Mouse (Mus musculus) liver, embryonic 14.5 days (tissue): ENCODE data around the gene Paxip1. TPM values are rescaled to one million over a fixed set of nuclear protein-coding genes. Genes with fewer than 3 reads are reported as not detected.

Source experiments
- ATAC-seq: fragments of 200-750 bp; cut with Nextera tagmentation; 2 replicates; pipeline ENCODE4 v1.8.0; 2017; ENCODE audit warnings: moderate number of reproducible peaks, mild to moderate bottlenecking, moderate library complexity; ENCODE audit not compliant: insufficient read depth
- DNase-seq, 3 experiments: peaks; one replicate each; pipeline ENCODE4 v3.0.0-alpha.2; 2012 to 2013; ENCODE audit warnings: low read depth in 3 of 3, low spot score in 3 of 3
- H3K27ac ChIP-seq: fragments of 300-500 bp; sonication (generic); 2 replicates; pipeline ENCODE4 v1.5.1; 2014; ENCODE audit warnings: moderate library complexity, mild to moderate bottlenecking, control low read depth, inconsistent platforms
- H3K27me3 ChIP-seq: fragments of 300-500 bp; sonication (generic); 2 replicates; pipeline ENCODE4 v1.6.1; 2014; ENCODE audit warnings: mild to moderate bottlenecking, low read length, moderate library complexity; ENCODE audit not compliant: control insufficient read depth, insufficient read depth
- H3K36me3 ChIP-seq: fragments of 300-500 bp; sonication (generic); replicated peaks from 2 replicates; pipeline ENCODE4 v1.6.1; 2014; ENCODE audit warnings: low read depth; ENCODE audit not compliant: control insufficient read depth, insufficient read depth
- H3K4me1 ChIP-seq, 2 experiments: fragments of 200-500 bp in 1 of 2; fragments of 300-500 bp in 1 of 2; sonication (generic) in 1 of 2; replicated peaks; 2 replicates each; pipeline ENCODE4 v1.6.1; 2012 to 2014; ENCODE audit warnings: antibody characterized with exemption in 1 of 2, inconsistent platforms in 1 of 2, low read length in 1 of 2; ENCODE audit not compliant: control insufficient read depth in 2 of 2, insufficient read depth in 2 of 2
- H3K4me2 ChIP-seq: fragments of 300-500 bp; sonication (generic); 2 replicates; pipeline ENCODE4 v1.6.1; 2014; ENCODE audit warnings: low read depth, mild to moderate bottlenecking, control low read depth, moderate library complexity
- H3K4me3 ChIP-seq, 2 experiments: fragments of 200-500 bp in 1 of 2; fragments of 300-500 bp in 1 of 2; sonication (generic) in 1 of 2; 2 replicates each; pipeline ENCODE4 v1.5.1; 2012 to 2014; ENCODE audit warnings: low read depth in 2 of 2, low read length in 2 of 2, mild to moderate bottlenecking in 2 of 2, control low read depth in 1 of 2, inconsistent platforms in 1 of 2, moderate library complexity in 1 of 2; ENCODE audit not compliant: insufficient read depth in 1 of 2
- H3K9ac ChIP-seq: fragments of 300-500 bp; sonication (generic); replicated peaks from 2 replicates; pipeline ENCODE4 v1.6.1; 2014; ENCODE audit warnings: mild to moderate bottlenecking, control low read depth, moderate library complexity
- H3K9me3 ChIP-seq: fragments of 300-500 bp; sonication (generic); 2 replicates; pipeline ENCODE4 v1.6.1; 2016; ENCODE audit warnings: low read length, mixed read lengths; ENCODE audit not compliant: control insufficient read depth
- CTCF ChIP-seq: IDR thresholded peaks from 2 replicates; pipeline ENCODE4 v1.5.1; 2016; ENCODE audit warnings: antibody characterized with exemption, low read depth, control low read depth
- EP300 ChIP-seq: IDR thresholded peaks from 2 replicates; pipeline ENCODE4 v1.6.1; 2016; ENCODE audit warnings: antibody characterized with exemption, low read depth
- WGBS: fragments of 180-500 bp; shearing (Covaris S2); extraction: QIAGEN DNeasy Blood & Tissue Kit; methylation state at CpG from one replicate; pipeline ENCODE4 v1.1.7; 2014; ENCODE audit not compliant: insufficient replicate concordance; 5-methylcytosine and 5-hydroxymethylcytosine counted together
- polyA plus RNA-seq, 2 experiments: library from polyadenylated mRNA; depleted of rRNA in 1 of 2; stranded (reverse) in 1 of 2; unstranded in 1 of 2; fragments of >200 nt; fragmentation: Nextera tagmentation in 1 of 2; extraction: Ambion mirVana in 1 of 2; gene quantifications; 2 replicates each; pipeline versions ENCODE4 v1.2.1 to v1.2.3; 2012 to 2014

The Paxip1 gene
- polyA plus RNA-seq, 2 experiments, result 18.9 to 25.6 TPM

DNA sequence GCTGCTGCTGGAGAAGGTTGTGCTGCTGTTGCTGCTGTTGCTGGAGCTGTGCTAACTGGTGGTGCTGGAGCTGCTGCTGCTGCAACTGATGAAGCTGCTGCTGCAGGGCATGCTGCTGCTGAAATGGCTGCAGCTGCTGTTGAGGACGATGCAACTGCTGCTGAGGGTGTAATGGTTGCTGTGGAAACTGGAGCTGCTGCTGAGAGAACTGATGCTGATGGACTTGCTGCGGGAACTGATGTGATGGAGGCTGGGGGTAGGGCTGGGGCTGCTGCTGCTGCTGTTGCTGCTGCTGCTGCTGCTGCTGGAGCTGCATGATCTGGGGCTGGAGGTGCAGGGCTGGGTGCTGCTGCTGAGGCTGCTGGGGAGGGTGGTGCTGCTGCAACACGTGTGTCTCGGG, 25.7 kb downstream of the Paxip1 start:
- TF ChIP-seq CTCF (no peak), EP300 (no peak)
- no peaks in the 10 kb centered on the region for H3K9me3 ChIP-seq
- ATAC-seq, result no peak
- H3K4me2 ChIP-seq, result no peak overlapping the region
- peaks cover 83% of the 10 kb centered on the region for H3K36me3 ChIP-seq
- H3K27ac ChIP-seq, result no peak overlapping the region
- H3K27me3 ChIP-seq, result no peaks in the 10 kb centered on the region
- no peak overlapping the region for H3K4me3 ChIP-seq
- H3K4me1 ChIP-seq, result no peaks in the 10 kb centered on the region
- 83% methylated on average over 4 of the region's 4 CpGs for WGBS
- H3K9ac ChIP-seq, result no peak overlapping the region
- no peak for DNase-seq

DNA sequence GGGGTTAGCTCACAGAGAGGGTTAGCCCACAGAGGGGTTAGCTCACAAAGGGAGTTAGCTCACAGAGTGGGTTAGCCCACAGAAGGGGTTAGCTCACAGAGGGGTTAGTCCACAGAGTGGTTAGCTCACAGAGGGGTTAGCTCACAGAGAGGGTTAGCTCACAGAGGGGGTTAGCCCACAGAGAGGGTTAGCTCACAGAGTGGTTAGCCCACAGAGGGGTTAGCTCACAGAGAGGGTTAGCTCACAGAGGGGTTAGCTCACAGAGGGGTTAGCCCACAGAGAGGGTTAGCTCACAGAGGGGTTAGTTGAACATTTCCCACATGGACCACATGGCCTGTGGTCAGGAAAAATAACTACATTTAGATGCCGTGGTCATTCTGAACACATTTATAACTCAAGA, 46.5 kb downstream of the Paxip1 start:
- no peak overlapping the region for H3K9ac ChIP-seq
- ATAC-seq, result no peak
- H3K9me3 ChIP-seq, result no peaks in the 10 kb centered on the region
- no peak overlapping the region for H3K4me2 ChIP-seq
- 85% methylated on average over 1 of the region's 1 CpGs for WGBS
- H3K27me3 ChIP-seq, result no peaks in the 10 kb centered on the region
- H3K36me3 ChIP-seq, result peaks cover 58% of the 10 kb centered on the region
- no peaks in the 10 kb centered on the region for H3K4me1 ChIP-seq
- H3K4me3 ChIP-seq, result no peak overlapping the region
- no peak overlapping the region for H3K27ac ChIP-seq
- TF ChIP-seq EP300 (no peak), CTCF (no peak)
- no peak for DNase-seq

- Histone ChIP-seq H3K4me3 (no peak overlapping the region), H3K36me3 (peaks cover 24% of the 10 kb centered on the region), H3K27me3 (no peaks in the 10 kb centered on the region), H3K4me2 (no peak overlapping the region), H3K4me1 (no peaks in the 10 kb centered on the region), H3K27ac (no peak overlapping the region), H3K9me3 (no peaks in the 10 kb centered on the region), H3K9ac (no peak overlapping the region)
- TF ChIP-seq EP300, result no peak
- TF ChIP-seq CTCF, result no peak
- no peak for DNase-seq
- 63% methylated on average over 6 of the region's 6 CpGs for WGBS
- no peak for ATAC-seq
These were observed 52.3 kb downstream of the Paxip1 start for GRCm38 (mm10) chr5:27739216-27739615.

DNA sequence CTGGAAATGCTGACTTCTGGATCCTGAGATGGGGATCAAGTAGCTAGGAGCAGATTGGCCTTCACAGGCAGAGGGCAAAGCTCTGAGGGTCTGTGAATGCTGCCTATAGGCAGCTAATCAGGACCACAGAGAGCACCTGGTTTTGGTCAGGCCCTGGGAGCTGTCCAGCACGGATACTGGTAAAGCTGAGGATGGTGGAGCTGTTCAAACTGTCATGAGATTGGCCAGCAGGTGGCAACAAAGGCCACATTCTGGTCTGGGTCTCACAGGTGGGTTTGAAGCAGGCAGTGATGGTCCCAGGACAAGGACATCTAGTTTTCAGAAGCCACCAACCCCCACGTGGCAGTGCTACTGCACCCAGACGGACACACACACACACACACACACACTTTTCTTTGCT, 54.3 kb downstream of the Paxip1 start:
- 7% methylated on average over 3 of the region's 3 CpGs for WGBS
- H3K4me3 ChIP-seq, result no peak overlapping the region
- no peak overlapping the region for H3K9ac ChIP-seq
- H3K4me2 ChIP-seq, result no peak overlapping the region
- no peaks in the 10 kb centered on the region for H3K4me1 ChIP-seq
- TF ChIP-seq CTCF, result peak; percentile 81
- no peak for TF ChIP-seq EP300
- no peaks in the 10 kb centered on the region for H3K27me3 ChIP-seq
- H3K9me3 ChIP-seq, result no peaks in the 10 kb centered on the region
- 0 out of 2 replicates have a peak, but pooled peaks have one; percentile 15 for ATAC-seq
- no peak overlapping the region for H3K27ac ChIP-seq
- peak; percentile 24 to 41 (median 29) for DNase-seq
- H3K36me3 ChIP-seq, result peaks cover 4% of the 10 kb centered on the region

GRCm38 (mm10) chr5:27732288-27732868, 59.1 kb downstream of the Paxip1 start:
- H3K27ac ChIP-seq, result no peak overlapping the region
- H3K9ac ChIP-seq, result no peak overlapping the region
- H3K9me3 ChIP-seq, result no peaks in the 10 kb centered on the region
- H3K4me1 ChIP-seq, result no peaks in the 10 kb centered on the region
- no peak overlapping the region for H3K4me2 ChIP-seq
- no peaks in the 10 kb centered on the region for H3K36me3 ChIP-seq
- DNase-seq, result no peak
- ATAC-seq, result no peak
- H3K4me3 ChIP-seq, result no peak overlapping the region
- 60% methylated on average over 5 of the region's 5 CpGs for WGBS
- TF ChIP-seq CTCF, result no peak
- TF ChIP-seq EP300, result no peak
- no peaks in the 10 kb centered on the region for H3K27me3 ChIP-seq
